Mouse (Mus musculus): ENCODE data around the gene Kcp. TPM values are rescaled to one million over a fixed set of nuclear protein-coding genes. Genes with fewer than 3 reads are reported as not detected.

Gene Kcp
- polyA plus RNA-seq, 1 experiment: 0.35 TPM

DNA sequence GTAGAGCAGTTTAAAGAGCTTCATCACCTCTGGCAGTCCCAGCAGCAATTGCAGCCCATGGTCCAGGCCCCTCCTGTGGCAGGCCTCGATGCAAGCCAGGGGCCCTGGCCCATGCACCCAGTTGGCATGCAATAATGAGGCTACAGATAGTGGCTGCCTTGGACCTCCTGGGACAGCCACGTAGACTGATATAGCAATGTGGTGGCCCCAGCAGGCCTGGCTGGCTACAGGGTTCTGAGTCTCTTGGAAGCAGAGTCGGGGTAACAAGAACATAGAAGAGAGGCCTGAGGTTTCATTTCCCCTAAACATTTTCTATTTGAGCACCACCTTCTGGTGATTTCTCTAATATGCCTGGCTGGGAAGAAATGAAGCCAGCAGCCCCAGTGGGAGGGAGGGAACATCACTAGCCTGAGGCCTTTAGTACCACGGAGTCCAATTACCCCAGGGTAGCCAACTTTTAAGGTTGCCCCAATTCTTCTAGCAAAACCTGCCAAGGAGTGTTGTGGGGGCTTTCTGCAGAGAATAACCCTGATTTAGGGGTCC, 29.0 kb upstream of the Kcp start:
- Histone ChIP-seq H3K4me3 (replicated peaks) (no peak overlapping the region), H3K36me3 (replicated peaks; ENCODE audit: low read length) (peaks cover 67% of the 10 kb centered on the region), H3K9me3 (no peaks in the 10 kb centered on the region), H3K27me3 (replicated peaks) (no peaks in the 10 kb centered on the region), H3K4me1 (peaks cover 19% of the 10 kb centered on the region)
- TF ChIP-seq GATA1 (IDR thresholded peaks at IDR 0.05; ENCODE audit: borderline replicate concordance, low read length): no peak
- no peak for TF ChIP-seq FLI1 (IDR thresholded peaks at IDR 0.05; ENCODE audit: low read length)

DNA sequence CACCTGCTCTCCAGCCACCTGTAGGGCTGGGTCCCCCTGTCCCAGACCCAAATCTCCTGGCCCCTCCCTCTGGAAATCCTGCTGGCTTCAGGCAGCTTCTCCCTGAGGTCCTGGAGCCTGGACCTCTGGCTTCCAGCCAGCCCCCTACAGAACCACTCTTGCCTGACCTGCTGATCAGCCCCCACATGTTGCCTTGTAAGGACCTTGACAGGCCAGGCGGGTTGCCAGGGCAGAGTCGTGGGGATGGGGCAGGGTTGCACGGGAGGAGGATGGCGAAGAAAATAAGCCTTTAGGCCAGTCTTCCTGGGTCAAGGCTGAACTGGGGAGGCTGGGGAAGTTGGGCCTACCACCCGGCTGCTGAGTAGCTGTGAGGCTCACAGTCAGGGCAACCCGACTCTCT, 27.6 kb upstream of the Kcp start:
- TF ChIP-seq FLI1 (IDR thresholded peaks at IDR 0.05; ENCODE audit: low read length): no peak
- TF ChIP-seq GATA1 (IDR thresholded peaks at IDR 0.05; ENCODE audit: borderline replicate concordance, low read length): no peak
- Histone ChIP-seq H3K4me3 (replicated peaks) (no peak overlapping the region), H3K36me3 (replicated peaks; ENCODE audit: low read length) (peaks cover 55% of the 10 kb centered on the region), H3K27me3 (replicated peaks) (peaks cover 11% of the 10 kb centered on the region), H3K4me1 (peaks cover 21% of the 10 kb centered on the region), H3K9me3 (no peaks in the 10 kb centered on the region)

DNA sequence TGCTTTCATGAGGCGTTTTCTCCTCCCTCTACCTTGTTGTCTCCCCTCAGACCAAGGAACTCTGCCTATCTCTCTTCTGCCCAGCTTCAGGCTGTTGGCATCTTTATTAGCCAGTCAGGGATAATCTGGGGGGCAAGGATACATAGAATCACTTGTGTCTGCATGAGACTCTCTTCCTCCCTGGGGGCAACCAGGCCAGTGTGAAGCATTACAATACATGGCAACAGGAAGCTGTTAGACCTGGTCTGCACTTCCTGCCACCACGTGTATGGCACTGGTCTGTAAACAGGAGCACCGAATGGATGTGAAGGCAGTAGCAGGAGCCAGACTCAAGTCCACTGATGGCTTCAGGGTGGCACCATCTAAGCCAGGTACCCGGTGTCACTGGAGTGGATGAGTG, 22.3 kb upstream of the Kcp start:
- Histone ChIP-seq H3K4me3 (replicated peaks) (peak overlapping the region; percentile 91), H3K9me3 (no peaks in the 10 kb centered on the region), H3K27me3 (replicated peaks) (peaks cover 56% of the 10 kb centered on the region), H3K4me1 (peaks cover 61% of the 10 kb centered on the region), H3K36me3 (replicated peaks; ENCODE audit: low read length) (peaks cover 12% of the 10 kb centered on the region)
- TF ChIP-seq GATA1 (IDR thresholded peaks at IDR 0.05; ENCODE audit: borderline replicate concordance, low read length) (no peak), FLI1 (IDR thresholded peaks at IDR 0.05; ENCODE audit: low read length) (no peak)

DNA sequence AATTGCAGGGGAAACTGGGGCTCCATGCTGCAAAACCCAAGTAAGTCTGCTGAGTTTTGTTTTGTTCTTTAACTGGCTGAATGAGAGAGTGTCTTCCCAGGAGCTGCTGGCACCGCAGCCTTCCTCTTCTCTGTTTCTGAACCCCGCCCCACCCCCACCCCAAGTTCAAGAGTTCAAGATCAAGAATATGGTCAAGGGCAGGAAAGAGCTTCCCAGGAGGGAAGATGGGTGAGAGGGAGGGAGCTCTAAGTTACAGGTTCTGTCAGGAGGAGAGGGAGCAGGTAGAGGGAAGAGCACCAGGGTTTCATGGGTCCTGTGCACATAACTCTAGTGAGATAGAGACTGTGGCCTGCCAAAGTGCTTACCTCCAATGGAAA, 21.7 kb upstream of the Kcp start:
- Histone ChIP-seq H3K9me3 (no peaks in the 10 kb centered on the region), H3K36me3 (replicated peaks; ENCODE audit: low read length) (peaks cover 6% of the 10 kb centered on the region), H3K4me1 (peaks cover 55% of the 10 kb centered on the region), H3K4me3 (replicated peaks) (peak overlapping the region; percentile 91), H3K27me3 (replicated peaks) (peaks cover 57% of the 10 kb centered on the region)
- TF ChIP-seq FLI1 (IDR thresholded peaks at IDR 0.05; ENCODE audit: low read length) (no peak), GATA1 (IDR thresholded peaks at IDR 0.05; ENCODE audit: borderline replicate concordance, low read length) (no peak)

DNA sequence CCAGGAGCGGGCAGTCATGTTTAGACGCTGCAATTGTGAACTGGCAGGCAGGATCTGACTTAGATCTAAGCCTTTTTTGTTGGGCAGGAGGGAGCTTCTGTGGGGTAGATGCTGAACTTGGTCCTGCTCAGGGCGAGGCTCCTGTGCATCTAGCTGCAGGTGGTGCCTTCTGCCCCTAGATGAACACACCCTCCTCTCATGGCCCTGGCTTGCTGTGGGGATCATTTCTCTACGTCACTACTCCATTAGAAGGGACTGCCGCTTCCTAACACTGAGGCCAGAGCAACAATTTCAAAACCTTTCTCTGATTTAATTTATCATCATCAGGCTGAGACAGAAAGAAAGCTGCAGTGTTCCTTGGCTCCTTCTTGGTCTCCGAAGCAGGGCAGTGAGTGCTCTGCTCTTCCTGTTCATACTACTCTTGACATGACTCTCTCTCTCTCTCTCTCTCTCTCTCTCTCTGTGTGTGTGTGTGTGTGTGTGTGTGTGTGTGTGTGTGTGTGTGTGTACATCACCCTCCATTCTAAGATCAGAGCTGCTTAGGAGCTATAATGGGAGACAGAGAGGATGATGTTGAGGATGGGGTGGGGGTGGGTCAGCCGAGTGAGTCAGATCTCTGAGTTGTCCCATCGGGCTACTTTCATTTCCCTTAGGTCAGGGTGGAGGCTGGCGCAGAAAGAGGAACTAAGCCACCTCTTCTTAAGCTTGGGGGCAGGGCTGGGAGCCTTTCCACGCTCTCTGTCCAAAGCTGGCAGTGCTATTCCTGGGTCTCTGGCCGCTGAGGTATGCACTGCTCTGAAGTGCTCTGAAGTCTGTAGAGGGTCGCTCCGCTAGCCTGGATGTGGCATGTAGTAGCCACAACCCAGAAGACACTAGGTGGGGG, 21.1 kb upstream of the Kcp start:
- TF ChIP-seq GATA1 (IDR thresholded peaks at IDR 0.05; ENCODE audit: borderline replicate concordance, low read length) (no peak), FLI1 (IDR thresholded peaks at IDR 0.05; ENCODE audit: low read length) (no peak)
- H3K9me3 ChIP-seq: no peaks in the 10 kb centered on the region
- peaks cover 63% of the 10 kb centered on the region for H3K27me3 ChIP-seq (replicated peaks)
- peaks cover 2% of the 10 kb centered on the region for H3K36me3 ChIP-seq (replicated peaks; ENCODE audit: low read length)
- H3K4me3 ChIP-seq (replicated peaks): peak overlapping the region; percentile 91
- H3K4me1 ChIP-seq: peaks cover 53% of the 10 kb centered on the region

DNA sequence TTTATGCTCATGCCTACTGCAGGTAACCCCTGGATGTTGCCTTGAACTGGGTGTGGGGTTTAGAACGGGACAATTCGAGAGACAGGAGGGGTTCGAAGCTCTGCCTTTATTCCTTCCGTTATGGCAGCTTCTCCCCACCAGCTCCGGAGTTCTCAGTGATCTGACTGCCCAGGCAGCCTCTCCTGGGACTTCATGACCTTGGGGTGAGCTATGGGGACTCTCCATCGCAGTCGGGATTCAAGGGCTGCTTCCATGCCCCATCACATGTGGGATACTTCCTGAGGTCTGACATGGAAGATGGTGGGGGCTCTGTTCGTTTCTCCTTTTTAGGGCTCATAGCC, 20.4 kb upstream of the Kcp start:
- TF ChIP-seq GATA1 (IDR thresholded peaks at IDR 0.05; ENCODE audit: borderline replicate concordance, low read length) (no peak), FLI1 (IDR thresholded peaks at IDR 0.05; ENCODE audit: low read length) (no peak)
- peaks cover 51% of the 10 kb centered on the region for H3K4me1 ChIP-seq
- H3K4me3 ChIP-seq (replicated peaks): peak overlapping the region; percentile 91
- peaks cover 70% of the 10 kb centered on the region for H3K27me3 ChIP-seq (replicated peaks)
- H3K9me3 ChIP-seq: no peaks in the 10 kb centered on the region
- H3K36me3 ChIP-seq (replicated peaks; ENCODE audit: low read length): no peaks in the 10 kb centered on the region

DNA sequence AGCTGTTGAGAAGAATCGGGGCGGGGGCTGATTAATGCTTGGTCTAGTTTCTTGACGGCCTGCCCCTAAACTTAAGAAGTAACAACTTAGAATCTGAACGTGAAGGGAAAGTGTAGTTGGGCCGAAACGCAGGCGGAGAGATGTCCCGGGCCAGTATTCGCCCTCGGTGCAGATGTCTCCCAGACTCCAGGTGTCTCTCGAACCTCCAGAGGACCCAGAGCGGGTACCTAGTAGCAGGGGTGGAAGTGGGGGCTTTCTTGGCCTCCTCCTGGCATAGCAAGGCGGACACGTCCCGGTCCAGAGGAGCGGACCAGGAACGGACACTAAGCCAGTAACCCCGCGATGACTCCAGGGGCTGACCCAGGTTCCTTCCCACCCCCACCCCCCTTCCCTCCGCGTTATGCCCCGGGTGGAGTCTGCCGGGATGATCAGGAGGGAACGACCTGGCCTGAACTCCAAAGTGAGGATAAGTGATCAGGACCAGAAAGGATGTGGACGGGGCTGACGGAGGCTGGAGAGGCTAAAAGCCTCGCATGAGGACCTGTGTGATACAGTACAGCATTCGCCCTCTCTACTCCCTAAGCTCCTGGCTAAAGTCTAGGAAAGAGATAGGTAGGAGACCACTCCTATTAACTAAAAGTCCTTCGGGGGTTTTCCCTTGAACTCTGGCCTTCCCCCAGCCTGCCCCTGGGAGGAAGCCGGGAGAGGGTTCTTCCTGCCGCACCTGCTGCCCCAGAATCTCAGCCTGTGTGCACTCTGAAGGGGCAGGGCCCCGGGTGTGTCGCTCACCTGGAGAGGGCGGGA, 19.8 kb upstream of the Kcp start:
- TF ChIP-seq FLI1 (IDR thresholded peaks at IDR 0.05; ENCODE audit: low read length): no peak
- no peak for TF ChIP-seq GATA1 (IDR thresholded peaks at IDR 0.05; ENCODE audit: borderline replicate concordance, low read length)
- Histone ChIP-seq H3K4me3 (replicated peaks) (peak overlapping the region; percentile 91), H3K9me3 (no peaks in the 10 kb centered on the region), H3K4me1 (peaks cover 51% of the 10 kb centered on the region), H3K27me3 (replicated peaks) (peaks cover 75% of the 10 kb centered on the region), H3K36me3 (replicated peaks; ENCODE audit: low read length) (no peaks in the 10 kb centered on the region)

DNA sequence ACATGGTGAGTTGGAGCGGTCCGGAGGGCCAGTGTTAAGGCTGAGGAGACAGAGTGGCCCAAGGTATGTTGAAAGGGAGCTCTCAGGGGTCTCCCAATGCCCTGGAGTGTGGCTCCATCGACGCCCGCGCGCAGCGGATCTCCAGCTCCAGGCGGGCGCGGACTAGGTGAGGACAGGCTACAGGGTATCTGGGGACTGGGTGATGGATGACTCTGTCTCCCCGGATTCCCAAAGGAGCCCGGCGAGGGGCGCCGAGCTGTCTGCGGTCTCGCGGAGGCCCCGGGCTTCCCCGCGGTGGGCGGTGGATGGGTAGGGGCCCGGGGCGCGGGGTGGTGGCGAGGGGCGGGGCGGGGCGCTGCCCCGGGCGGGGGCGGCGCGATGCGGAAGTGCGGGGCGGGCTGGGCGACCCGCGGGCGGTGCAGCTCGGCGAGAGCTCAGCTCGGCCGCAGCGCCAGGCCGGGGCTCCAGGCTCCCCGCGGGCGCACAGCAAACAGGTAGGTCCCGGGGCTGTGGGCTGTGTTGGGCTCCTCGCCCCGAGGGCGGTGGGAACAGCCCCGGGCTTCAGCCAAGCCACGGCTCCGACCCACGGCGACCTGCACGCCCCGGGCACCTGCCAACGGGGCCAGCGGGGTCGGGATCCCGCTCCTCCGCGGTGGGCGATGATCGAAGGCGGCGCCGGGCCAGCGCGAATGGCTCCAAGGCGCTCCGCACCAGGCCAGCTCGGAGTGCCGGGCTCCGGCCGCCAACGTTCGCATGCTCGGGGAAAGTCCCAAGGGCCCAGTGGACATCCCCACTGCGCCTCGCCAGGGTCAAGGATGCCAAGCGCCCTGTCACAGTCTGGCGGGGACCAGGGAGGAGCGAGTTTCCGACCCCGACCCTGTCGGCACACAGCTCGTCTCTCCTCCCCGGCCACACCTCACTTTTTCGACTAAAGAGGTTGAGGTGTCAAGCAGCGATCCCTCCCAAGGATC, 18.8 kb upstream of the Kcp start, which contains the start of gene Irf5:
TSS of gene Irf5 (plus strand) at position 345 of the 971 bp plus-strand sequence.
- H3K9me3 ChIP-seq: no peaks in the 10 kb centered on the region
- H3K4me3 ChIP-seq (replicated peaks): peak within 1 kb of the TSS; percentile 91
- TF ChIP-seq GATA1 (IDR thresholded peaks at IDR 0.05; ENCODE audit: borderline replicate concordance, low read length) (no peak), FLI1 (IDR thresholded peaks at IDR 0.05; ENCODE audit: low read length) (no peak)
- H3K36me3 ChIP-seq (replicated peaks; ENCODE audit: low read length): no peaks in the 10 kb centered on the region
- H3K4me1 ChIP-seq: peaks cover 51% of the 10 kb centered on the region
- peaks cover 83% of the 10 kb centered on the region for H3K27me3 ChIP-seq (replicated peaks)

DNA sequence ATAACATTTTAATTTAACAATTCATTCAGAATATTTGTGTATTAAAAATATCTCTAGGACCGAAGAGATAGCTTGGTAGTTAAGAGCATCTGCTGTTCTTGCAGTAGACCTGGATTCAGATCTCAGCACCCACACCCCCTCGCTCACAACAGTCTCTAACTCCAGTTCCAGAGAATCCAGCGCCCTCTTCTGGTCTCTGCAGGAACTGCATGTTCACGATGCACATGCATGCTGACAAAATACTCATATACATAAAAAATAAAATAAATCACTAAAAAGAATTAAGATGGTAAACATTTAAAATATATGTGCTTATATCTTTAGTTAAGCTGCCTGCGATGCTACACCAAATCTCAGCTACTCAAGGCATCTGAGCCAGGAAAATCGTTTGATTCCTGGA, 17.5 kb upstream of the Kcp start:
- Histone ChIP-seq H3K36me3 (replicated peaks; ENCODE audit: low read length) (no peaks in the 10 kb centered on the region), H3K27me3 (replicated peaks) (peaks cover 84% of the 10 kb centered on the region), H3K4me3 (replicated peaks) (no peak overlapping the region), H3K4me1 (peaks cover 48% of the 10 kb centered on the region), H3K9me3 (peaks cover 4% of the 10 kb centered on the region)
- TF ChIP-seq GATA1 (IDR thresholded peaks at IDR 0.05; ENCODE audit: borderline replicate concordance, low read length) (no peak), FLI1 (IDR thresholded peaks at IDR 0.05; ENCODE audit: low read length) (no peak)
